Mouse (Mus musculus) forebrain, embryonic 11.5 days (tissue): Measurements from ENCODE around the gene Lipt2. TPM values are rescaled to one million over a fixed set of nuclear protein-coding genes. Genes with fewer than 3 reads are reported as not detected.

Experiments
- ATAC-seq: fragments of 200-750 bp; cut with Nextera tagmentation; replicated peaks from 2 replicates; pipeline ENCODE4 v1.8.0; 2017; ENCODE audit warnings: moderate TSS enrichment; ENCODE audit not compliant: low FRiP score
- DNase-seq: peaks from one replicate; pipeline ENCODE4 v3.0.0-alpha.2; 2017; ENCODE audit warnings: low spot score
- H3K27ac ChIP-seq: fragments of 300-500 bp; sonication (generic); 2 replicates; pipeline ENCODE4 v1.5.1; 2014; ENCODE audit warnings: low read depth, low read length
- H3K27me3 ChIP-seq: fragments of 300-500 bp; sonication (generic); 2 replicates; pipeline ENCODE4 v1.6.1; 2014; ENCODE audit warnings: mild to moderate bottlenecking, low read length, mixed read lengths; ENCODE audit not compliant: control insufficient read depth, insufficient read depth
- H3K36me3 ChIP-seq: fragments of 300-500 bp; sonication (generic); 2 replicates; pipeline ENCODE4 v1.6.1; 2014; ENCODE audit warnings: mild to moderate bottlenecking, low read length, moderate library complexity, mixed read lengths; ENCODE audit not compliant: control insufficient read depth, insufficient read depth
- H3K4me1 ChIP-seq: fragments of 300-500 bp; sonication (generic); replicated peaks from 2 replicates; pipeline ENCODE4 v1.6.1; 2014; ENCODE audit warnings: low read length, mixed read lengths; ENCODE audit not compliant: control insufficient read depth, insufficient read depth
- H3K4me2 ChIP-seq: fragments of 300-500 bp; sonication (generic); 2 replicates; pipeline ENCODE4 v1.6.1; 2014; ENCODE audit warnings: low read depth, mild to moderate bottlenecking, low read length, moderate library complexity, mixed read lengths; ENCODE audit not compliant: severe bottlenecking
- H3K4me3 ChIP-seq: fragments of 300-500 bp; sonication (generic); 2 replicates; pipeline ENCODE4 v1.5.1; 2014; ENCODE audit warnings: low read depth, low read length
- H3K9ac ChIP-seq: fragments of 300-500 bp; sonication (generic); 2 replicates; pipeline ENCODE4 v1.6.1; 2014; ENCODE audit warnings: low read length
- H3K9me3 ChIP-seq: fragments of 300-500 bp; sonication (generic); 2 replicates; pipeline ENCODE4 v1.6.1; 2016; ENCODE audit warnings: low read length, mixed read lengths; ENCODE audit not compliant: control insufficient read depth
- WGBS: fragments of 180-500 bp; shearing (Covaris S2); extraction: QIAGEN DNeasy Blood & Tissue Kit; methylation state at CpG from one replicate; pipeline ENCODE4 v1.1.7; 2014; 5-methylcytosine and 5-hydroxymethylcytosine counted together
- polyA plus RNA-seq: library from polyadenylated mRNA; unstranded; fragments of >200 nt; fragmentation: Nextera tagmentation; extraction: Ambion mirVana; gene quantifications from 2 replicates; pipeline ENCODE4 v1.2.1, GENCODE M21; 2014

The Lipt2 gene
- polyA plus RNA-seq, 1 experiment from 2014 or later: 22.5 TPM

DNA sequence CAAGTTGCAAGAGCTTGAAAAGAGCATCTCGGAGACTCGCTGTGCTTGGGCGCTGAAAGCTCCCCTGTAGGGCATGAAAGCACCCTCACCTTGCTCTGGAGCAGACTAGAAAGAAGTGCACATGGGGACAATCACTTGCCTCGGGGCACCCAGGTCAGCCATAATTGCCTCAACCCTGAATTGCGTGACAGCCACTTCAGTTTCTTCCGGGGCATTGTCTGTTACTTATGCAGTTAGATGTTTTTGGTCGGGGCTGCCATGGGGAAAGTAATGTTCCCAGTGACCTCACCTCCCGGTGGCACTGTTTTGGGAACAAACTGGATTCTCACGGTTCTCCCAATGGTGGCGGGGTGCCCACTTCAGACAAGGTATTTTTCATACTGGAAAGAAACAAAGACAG, 9.0 kb upstream of the Lipt2 start:
- ATAC-seq (no peak), DNase-seq (no peak)
- WGBS: 61% methylated on average over 10 of the region's 10 CpGs
- H3K27me3 ChIP-seq: no peaks in the 10 kb centered on the region
- H3K4me3 ChIP-seq: no peak overlapping the region
- no peak overlapping the region for H3K4me2 ChIP-seq
- no peak overlapping the region for H3K27ac ChIP-seq
- H3K9me3 ChIP-seq: no peaks in the 10 kb centered on the region
- H3K36me3 ChIP-seq: no peaks in the 10 kb centered on the region
- no peak overlapping the region for H3K9ac ChIP-seq
- H3K4me1 ChIP-seq: no peaks in the 10 kb centered on the region

DNA sequence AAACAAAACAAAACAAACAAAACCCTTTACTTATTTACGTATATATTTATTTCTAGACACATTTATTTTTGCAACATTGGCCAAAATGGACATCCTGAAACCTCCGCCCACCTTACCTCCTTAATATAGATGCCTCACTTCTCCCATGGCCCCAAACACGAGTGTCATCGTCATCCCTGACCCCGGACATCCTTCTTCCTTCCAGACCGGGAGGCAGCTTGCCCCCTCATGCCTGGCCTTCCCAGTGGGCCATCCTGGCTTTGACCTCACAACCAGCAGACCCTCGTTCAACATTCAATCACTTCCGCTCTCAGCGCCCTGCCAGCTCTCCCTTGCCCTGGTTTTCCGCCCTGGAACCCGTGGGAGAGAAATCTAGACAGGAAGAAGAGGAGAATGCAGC, 8.5 kb upstream of the Lipt2 start:
- 88% methylated on average over 11 of the region's 11 CpGs for WGBS
- H3K36me3 ChIP-seq: no peaks in the 10 kb centered on the region
- H3K4me1 ChIP-seq: no peaks in the 10 kb centered on the region
- H3K4me2 ChIP-seq: no peak overlapping the region
- H3K27ac ChIP-seq: no peak overlapping the region
- H3K4me3 ChIP-seq: no peak overlapping the region
- no peak overlapping the region for H3K9ac ChIP-seq
- no peak for DNase-seq
- H3K9me3 ChIP-seq: no peaks in the 10 kb centered on the region
- ATAC-seq: no peak
- H3K27me3 ChIP-seq: no peaks in the 10 kb centered on the region

GRCm38 (mm10) chr7:100157669-100158068, 1.4 kb upstream of the Lipt2 start:
- Histone ChIP-seq H3K27ac (no peak overlapping the region), H3K9me3 (no peaks in the 10 kb centered on the region), H3K9ac (no peak overlapping the region), H3K4me2 (no peak overlapping the region), H3K27me3 (no peaks in the 10 kb centered on the region), H3K36me3 (no peaks in the 10 kb centered on the region), H3K4me1 (peaks cover 2% of the 10 kb centered on the region; the same call in 1 of the 2 replicates), H3K4me3 (no peak overlapping the region)
- WGBS: 78% methylated on average over 4 of the region's 4 CpGs
- no peak for DNase-seq
- ATAC-seq: no peak

DNA sequence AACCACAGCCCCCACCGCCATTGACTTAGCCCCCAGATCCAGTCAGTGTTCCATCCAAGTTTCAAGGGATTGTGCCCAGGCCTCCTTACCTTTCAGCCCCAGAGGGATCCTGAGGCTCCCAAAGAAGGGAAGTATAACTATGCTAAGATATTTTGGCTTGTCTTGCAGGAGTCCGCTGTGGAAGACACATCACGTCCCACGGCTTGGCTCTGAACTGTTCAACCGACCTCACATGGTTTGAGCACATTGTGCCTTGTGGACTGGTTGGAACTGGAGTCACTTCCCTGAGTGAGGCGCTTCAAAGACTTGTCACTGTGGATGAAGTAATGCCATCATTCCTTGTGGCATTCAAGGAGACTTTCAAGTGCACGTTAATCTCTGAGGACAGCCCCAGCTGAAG, 929 bp downstream of the Lipt2 start:
- Histone ChIP-seq H3K4me1 (peaks cover 2% of the 10 kb centered on the region; the same call in 1 of the 2 replicates), H3K9me3 (no peaks in the 10 kb centered on the region), H3K27ac (0 out of 2 replicates have a peak overlapping the region, but pooled peaks have one; percentile 90), H3K27me3 (no peaks in the 10 kb centered on the region), H3K4me3 (peak overlapping the region; percentile 78), H3K4me2 (peak overlapping the region; percentile 92), H3K9ac (peak overlapping the region; percentile 91), H3K36me3 (no peaks in the 10 kb centered on the region)
- no peak for DNase-seq
- ATAC-seq: peak; percentile 12; the same call in 1 of the 2 replicates
- WGBS: 78% methylated on average over 7 of the region's 7 CpGs

GRCm38 (mm10) chr7:100163506-100163905, 4.4 kb downstream of the Lipt2 start:
- Histone ChIP-seq H3K9me3 (no peaks in the 10 kb centered on the region), H3K4me2 (no peak overlapping the region), H3K4me3 (no peak overlapping the region), H3K9ac (no peak overlapping the region), H3K27ac (no peak overlapping the region), H3K4me1 (peaks cover 2% of the 10 kb centered on the region; the same call in 1 of the 2 replicates), H3K27me3 (no peaks in the 10 kb centered on the region), H3K36me3 (no peaks in the 10 kb centered on the region)
- ATAC-seq (no peak), DNase-seq (no peak)
- 92% methylated on average over 4 of the region's 4 CpGs for WGBS

DNA sequence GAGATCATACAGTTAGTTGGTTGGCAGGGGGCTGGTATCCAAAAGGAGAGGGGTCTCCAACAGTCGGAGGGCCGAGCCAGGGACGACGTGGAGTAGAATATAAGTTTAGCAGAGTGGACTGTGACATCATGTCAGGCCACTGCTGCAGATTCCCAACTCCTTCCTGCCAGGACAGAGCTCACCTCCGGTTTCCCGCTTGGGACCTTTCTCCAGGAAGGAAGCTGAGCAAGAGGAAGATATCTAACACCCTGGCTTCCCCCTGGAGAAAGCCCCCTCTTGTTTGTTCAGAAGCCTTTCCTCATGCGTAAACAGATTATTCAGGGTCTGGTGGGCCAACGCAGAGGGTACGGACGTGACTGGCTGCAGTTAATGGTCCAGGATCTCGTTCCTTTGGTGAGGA, 9.6 kb downstream of the Lipt2 start:
- Histone ChIP-seq H3K27ac (no peak overlapping the region), H3K4me3 (no peak overlapping the region), H3K27me3 (no peaks in the 10 kb centered on the region), H3K9ac (no peak overlapping the region), H3K4me2 (no peak overlapping the region), H3K36me3 (no peaks in the 10 kb centered on the region), H3K4me1 (no peaks in the 10 kb centered on the region), H3K9me3 (no peaks in the 10 kb centered on the region)
- DNase-seq (no peak), ATAC-seq (no peak)
- 83% methylated on average over 11 of the region's 11 CpGs for WGBS

GRCm38 (mm10) chr7:100170756-100171155, 11.7 kb downstream of the Lipt2 start:
- Histone ChIP-seq H3K36me3 (no peaks in the 10 kb centered on the region), H3K4me3 (no peak overlapping the region), H3K4me2 (no peak overlapping the region), H3K9me3 (no peaks in the 10 kb centered on the region), H3K27me3 (no peaks in the 10 kb centered on the region), H3K9ac (no peak overlapping the region), H3K27ac (no peak overlapping the region), H3K4me1 (no peaks in the 10 kb centered on the region)
- no peak for DNase-seq
- 68% methylated on average over 4 of the region's 4 CpGs for WGBS
- ATAC-seq: no peak

- H3K27me3 ChIP-seq: peaks cover 26% of the 10 kb centered on the region
These were observed 17.2 kb downstream of the Lipt2 start, which contains the start of gene Kcne3 for GRCm38 (mm10) chr7:100176269-100176668. Gene Kcne3, plus strand, starts transcription at chr7:100176502.

More at GRCm38 (mm10) chr7:100176269-100176668, 17.2 kb downstream of the Lipt2 start, which contains the start of gene Kcne3:
- Histone ChIP-seq H3K36me3 (no peaks in the 10 kb centered on the region), H3K4me2 (no peak within 1 kb of the TSS), H3K4me3 (no peak within 1 kb of the TSS), H3K4me1 (peaks cover 7% of the 10 kb centered on the region), H3K27ac (no peak within 1 kb of the TSS), H3K9me3 (no peaks in the 10 kb centered on the region), H3K9ac (no peak within 1 kb of the TSS)
- ATAC-seq: no peak
- no peak for DNase-seq
- WGBS: 76% methylated on average over 3 of the region's 3 CpGs
